Mouse (Mus musculus) layer of hippocampus, adult 18-20 months (tissue): Measurements from ENCODE around the gene Tox3. TPM values are rescaled to one million over a fixed set of nuclear protein-coding genes. Genes with fewer than 3 reads are reported as not detected.

Experiments
- DNase-seq, 2 experiments: peaks; one replicate each; pipeline ENCODE4 v3.0.0; 2022; ENCODE audit warnings: low spot score in 2 of 2
- total RNA-seq, 2 experiments: library from RNA; stranded (reverse); gene quantifications; 2 replicates each; pipeline ENCODE4 v1.2.3; 2021

The Tox3 gene
- total RNA-seq, 2 experiments from 2014 or later = 12.8 to 14.9 TPM

DNA sequence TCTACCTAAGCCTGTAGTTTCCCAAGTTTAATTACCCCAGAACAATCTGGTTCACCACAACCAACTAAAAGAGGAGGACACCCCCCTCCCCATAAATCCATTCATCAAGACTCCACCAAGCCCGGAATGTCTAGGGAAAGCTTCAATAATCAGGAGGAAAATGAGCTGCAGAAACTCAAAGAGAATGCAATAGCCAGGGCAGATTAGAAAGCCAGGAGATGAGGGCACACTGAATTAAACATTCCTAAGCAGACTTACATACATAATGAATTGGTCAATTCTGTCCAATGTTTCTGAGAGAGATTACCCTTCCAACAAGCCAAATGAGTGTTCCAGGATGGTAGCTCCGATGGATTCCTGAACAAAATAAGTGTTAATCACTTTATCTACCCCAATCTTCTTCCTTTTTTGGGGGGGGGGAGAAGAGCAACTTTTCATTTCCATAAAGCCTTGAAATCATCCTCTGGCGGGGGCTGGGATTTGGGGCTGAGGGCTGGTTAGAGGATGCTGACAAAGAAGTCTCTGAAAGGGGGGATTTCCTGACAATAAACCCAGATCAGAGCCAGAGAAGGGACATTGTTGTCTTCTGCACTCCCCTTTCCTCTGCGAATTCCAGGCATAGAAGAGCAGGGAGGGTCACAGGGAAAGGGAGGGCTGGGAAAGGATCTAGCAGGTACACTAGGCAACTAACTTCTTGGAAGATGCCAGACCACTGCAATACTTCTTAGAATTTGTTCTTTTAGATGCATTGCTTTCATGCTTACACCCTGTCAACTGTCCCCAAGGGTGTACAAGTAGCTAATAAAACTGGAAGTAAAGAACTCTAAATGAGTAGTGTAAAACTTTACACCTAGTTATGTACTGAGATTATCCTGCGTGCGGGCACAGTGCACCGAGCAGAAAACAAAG is 17.5 kb downstream of the Tox3 start:
- DNase-seq = no peak

DNA sequence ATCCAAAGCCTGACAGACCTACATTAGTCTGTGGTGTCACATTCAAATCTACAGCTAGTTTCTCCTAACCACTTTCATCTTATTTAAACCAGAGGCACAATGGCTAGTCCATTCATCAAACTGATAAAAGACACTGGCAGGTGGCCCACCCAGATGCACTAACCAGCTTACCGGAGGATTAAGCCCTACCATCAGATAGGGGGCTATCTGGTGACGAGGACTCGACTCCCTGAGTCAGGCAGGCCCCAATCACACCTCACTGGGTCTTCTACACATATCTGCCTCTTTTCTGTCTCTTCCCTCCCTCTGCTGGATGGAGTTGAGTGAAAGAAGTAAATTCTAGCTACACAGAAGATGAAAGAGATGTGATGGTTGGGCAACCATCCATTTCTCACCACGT is 24.3 kb downstream of the Tox3 start:
- DNase-seq = no peak

DNA sequence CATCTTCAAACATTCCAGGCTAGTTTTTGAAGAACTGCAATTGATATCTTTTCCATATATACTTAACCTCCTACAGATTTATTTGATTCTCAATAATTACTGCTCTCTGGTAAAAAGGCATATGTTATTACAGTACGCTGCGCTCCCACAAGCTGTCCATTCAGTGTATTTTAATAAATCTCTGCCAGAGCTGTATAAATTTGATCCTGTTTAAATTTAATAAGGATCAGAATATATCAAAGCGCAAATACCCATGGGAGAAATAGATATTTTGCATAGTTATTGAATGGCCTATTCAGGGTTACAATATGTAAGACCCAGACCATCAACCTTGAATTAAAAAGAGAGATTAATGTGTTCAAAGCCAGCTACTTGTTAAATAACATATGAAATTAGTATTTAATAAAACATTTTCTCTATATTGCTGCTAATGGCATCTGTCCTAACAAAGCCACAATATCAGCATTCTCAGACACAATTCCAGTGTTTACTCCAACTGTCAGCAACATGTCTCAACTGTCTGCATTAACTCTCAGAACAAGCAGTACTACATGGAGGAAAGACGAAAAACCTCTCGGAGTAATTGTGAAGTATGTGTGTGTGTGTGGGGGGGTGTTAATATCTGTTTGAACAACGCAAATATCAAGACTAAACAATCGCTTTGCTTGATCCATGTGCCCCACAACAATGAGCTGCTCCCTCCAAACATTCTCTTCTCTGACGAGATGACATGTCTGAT is 25.3 kb downstream of the Tox3 start:
- DNase-seq = peak in 1 of 2 experiments; percentile 27

DNA sequence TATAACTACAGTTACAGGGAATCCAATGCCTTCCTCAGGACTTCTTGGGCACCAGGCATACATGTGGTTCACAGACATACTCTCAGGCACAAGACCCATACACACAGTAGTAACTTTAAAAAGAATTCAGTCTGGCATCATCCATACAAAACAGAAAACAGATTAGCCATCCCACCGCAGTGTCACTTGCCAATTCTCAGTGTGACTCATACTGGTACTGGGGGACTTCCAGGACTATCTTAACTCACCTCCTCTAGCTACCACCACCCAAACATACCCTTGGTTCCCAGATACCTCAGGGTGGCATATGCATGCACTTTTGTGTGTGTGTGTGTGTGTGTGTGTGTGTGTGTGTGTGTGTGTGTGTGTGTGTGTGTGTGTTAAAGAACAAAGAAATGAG is 26.9 kb downstream of the Tox3 start:
- DNase-seq = peak in 1 of 2 experiments; percentile 24

DNA sequence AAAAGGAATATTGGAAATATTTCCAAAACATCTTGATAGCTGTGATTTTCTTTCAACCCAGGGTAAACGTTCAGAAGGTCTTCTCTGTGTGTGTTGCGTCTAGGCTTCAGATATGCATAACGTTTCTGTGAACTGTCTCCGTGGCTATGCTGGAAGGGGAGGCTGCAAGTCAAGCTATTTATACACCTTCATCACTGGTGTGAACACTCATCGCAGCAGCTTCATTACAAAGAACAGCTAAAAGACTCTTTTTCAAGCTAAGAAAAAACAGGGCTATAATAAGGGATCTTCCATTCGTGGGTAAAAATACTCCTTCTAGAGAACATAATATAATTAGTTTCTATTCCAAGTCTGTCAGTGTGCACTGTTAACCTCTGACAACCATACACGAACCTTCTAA is 33.8 kb downstream of the Tox3 start:
- DNase-seq = no peak

DNA sequence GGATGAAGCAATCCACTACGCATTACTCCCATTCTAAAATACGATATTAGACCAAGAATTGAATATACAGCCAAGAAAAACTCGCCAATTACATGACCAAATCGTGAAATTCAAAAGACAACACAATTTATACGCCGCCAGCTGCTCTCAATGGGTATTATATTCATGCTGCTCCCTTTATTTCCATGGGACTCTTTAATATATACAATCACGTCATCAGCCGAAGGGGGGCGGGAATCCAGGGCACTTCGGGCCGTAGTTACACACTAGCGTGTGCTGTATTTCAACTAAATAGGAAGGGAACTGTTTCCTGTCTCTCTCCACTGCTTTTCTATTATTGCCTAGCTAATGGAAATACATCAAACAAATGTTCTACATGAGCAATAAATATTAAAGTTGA is 45.2 kb downstream of the Tox3 start:
- no peak for DNase-seq

DNA sequence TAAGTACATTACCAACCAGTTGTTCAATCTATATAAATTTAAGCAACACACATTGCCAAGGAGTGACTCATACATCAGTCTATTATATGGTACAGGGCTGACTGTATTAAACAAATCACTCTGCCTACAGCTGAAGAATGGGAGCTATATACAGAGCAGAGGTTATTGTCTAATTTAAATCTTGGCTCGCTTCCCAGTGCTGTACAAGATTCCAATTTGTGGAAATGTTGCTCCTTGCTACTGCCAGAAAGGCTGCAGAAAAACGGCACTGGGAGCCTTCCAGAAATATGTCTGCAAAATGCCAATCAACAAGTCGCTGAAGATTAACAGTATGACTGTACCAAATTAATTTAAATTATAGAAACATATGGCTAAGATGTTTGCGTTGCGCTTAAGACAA is 45.9 kb downstream of the Tox3 start:
- DNase-seq = peak; percentile 22 to 57

DNA sequence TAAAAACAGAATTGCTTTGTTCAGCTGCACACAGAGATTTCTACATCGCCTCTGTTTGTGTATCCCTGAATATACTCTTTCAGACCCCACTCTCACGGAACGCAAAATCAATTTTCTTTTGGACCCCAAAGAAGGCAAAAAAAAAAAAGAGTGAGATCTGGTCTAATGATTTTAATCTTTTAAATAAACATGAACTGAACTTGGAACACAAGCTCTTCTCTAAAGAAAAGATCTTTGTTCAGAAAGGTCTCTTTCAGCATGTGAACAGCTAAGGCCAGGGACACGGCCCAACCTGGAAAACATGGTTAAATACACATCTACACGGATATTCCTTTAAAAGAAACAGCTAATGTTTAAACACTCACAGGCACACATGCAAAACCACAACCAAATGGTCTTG is 46.6 kb downstream of the Tox3 start:
- no peak for DNase-seq

DNA sequence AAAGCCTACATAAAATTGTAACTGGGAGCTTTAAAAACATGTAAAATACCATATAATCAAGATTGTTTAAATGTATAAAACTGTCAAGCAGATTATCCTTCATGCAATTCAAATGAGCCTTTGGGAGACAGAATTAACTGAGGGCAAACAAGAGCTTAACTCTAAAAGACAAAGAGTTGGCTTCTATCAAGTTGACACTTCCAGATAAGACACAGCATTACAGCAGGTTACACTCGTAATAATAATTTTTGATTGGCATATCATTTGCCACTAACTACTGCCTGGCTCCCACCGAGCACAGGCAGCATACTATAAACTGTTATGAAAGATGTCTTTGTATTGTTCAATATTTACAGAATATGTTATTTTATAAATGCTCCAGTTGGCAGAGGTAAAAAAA is 47.2 kb downstream of the Tox3 start:
- DNase-seq = no peak

DNA sequence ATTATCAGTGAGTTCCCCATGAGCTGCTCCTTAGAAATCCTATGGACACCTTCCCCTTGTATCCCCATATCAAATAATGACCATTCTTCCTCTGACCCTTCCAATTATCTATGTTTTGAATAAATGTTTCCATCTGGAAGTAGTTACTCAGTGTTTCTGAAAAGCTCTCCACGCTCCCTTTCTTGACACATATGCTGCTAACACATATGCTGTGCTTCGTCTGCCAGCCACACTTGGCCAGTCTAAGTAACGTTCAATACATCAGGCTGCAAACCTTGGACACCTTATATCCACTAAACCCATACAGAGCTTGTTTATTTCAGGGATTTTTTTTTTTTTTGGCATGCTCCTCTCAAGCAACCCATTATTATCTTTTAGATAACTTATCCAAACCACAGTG is 54.1 kb downstream of the Tox3 start:
- no peak for DNase-seq

DNA sequence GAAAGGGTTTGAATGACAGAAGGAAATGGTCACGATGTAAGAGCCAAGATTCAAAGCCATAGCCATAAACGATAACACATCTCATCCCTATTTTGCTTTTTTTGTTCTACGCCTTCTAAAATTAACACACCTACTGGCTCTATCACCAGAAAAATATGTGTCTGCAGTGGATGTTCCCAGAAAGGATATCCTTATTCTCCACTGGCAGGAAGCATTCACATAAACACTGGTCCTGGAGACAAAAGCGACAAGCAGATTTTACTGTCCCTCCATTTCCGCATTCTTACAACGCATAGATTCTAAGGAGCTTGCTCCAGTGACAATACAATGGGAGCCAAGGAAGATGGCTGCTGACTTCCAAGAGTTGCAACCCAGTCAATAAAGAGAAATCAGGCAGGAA is 57.3 kb downstream of the Tox3 start:
- DNase-seq = no peak

DNA sequence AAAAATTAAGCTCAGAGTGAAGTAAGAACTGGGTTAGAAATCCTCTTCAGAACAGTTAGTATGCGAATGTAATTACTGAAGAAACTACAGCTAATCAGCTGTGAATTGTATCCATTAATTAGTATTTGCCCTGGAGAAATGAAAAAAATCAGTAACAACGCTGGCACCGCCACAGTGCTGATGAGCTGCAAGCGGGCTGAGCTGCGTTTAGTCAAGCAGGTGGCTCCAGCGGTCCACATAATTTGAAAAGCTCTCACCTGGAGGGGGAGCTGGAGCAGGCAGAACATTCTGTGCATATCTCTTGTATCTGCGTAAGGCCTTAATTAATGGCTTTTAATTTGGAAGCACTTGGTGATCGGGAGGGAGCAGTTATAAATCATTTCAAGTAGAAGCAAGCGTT is 71.4 kb downstream of the Tox3 start:
- no peak for DNase-seq

DNA sequence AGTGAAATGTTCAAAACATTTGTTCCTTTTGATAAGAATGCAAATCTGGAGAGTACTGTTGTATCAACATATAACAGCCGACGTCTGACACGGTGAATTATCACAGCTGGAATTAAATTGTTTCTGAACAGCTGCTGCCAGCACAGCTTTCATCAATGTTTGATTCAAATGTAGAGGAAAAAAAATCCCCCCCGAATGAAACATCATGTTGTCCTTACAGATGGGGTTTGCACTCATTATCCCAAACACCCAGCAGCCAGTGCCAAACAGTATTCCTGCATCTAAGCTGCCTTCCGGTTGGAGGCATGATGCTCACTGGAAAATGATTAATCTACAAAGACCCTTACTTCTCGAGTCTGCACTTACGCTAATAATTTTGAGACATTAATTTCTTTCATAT is 75.0 kb downstream of the Tox3 start:
- DNase-seq = peak in 1 of 2 experiments; percentile 22

DNA sequence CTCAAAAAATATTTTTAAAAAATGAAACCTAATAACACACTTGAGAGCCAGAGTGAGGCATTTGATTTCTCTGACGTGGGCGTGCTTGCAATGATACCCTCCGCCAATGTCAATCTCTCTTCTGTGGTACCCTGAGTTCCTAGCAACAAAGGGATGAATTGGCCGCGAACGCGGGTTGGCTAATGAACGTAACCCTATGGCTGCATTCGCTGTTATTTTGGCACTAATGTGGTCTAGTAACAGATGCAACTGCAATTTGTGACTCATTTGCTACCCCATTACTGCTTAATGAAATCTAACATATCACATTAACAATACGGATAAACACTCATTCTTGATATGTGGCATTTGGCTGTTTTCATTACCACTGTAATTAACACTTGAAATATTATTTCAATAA is 76.2 kb downstream of the Tox3 start:
- DNase-seq = peak; percentile 45 to 79

DNA sequence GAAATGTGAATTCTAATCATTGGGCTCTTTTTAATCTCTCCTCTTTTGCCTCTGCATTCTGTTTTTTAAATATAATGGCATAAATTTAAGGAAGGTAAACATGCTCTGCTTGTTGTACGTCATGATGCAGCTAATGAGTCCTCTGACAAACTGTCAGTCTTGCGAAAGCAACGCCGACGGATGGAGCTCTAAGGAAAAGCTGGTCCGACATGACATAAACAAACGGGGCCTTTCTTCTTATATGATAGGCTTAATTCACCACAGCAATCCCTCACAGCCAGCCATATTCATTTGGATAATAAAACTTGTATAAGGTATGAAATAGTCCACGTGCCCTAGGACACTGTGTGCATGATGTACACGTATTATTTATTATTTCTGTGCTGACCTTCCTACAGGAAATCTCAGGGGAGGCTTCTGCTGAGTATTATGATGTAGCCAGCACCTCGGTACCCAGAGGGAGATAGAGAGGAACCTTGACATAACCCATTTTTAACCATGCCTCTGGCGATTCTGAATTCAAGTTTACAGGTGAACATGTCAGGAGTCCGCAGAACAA is 80.4 kb downstream of the Tox3 start:
- no peak for DNase-seq

DNA sequence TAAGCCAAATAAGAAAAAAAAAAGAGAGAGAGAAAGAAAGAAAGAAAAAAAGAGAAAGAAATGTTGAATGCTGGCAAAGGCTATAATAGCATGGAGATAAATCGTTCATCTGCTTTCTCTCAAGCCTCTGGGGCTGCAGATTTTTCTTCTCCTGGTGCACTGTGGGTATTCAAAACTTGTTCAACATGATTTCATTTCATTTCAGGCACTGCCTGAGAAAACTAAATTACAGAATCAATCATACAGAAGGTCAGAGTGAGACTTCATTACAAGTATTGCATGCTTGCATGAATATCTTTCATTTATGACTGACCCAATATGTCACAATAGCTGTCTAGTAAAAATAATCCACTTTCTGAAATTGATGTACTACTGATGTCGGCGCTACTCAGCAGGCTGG is 81.2 kb downstream of the Tox3 start:
- DNase-seq = no peak

DNA sequence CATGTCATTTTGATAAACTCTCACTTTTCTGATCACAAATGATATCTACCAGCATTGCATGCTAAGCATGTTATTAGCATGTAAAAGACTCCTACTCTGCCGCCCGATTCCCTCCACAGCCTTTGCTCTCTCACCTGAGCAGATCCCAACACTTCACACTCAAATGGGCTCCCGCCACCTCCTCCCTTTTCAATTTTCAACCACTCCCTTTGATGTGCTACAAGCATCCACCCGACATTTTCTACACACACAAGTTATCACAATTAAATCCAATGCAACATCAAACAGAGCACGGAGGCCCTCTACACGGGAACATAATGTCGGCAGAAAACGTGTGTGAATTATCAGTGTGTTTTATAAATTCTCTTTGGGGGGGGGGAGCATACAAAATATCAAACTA is 81.9 kb downstream of the Tox3 start:
- DNase-seq = no peak

DNA sequence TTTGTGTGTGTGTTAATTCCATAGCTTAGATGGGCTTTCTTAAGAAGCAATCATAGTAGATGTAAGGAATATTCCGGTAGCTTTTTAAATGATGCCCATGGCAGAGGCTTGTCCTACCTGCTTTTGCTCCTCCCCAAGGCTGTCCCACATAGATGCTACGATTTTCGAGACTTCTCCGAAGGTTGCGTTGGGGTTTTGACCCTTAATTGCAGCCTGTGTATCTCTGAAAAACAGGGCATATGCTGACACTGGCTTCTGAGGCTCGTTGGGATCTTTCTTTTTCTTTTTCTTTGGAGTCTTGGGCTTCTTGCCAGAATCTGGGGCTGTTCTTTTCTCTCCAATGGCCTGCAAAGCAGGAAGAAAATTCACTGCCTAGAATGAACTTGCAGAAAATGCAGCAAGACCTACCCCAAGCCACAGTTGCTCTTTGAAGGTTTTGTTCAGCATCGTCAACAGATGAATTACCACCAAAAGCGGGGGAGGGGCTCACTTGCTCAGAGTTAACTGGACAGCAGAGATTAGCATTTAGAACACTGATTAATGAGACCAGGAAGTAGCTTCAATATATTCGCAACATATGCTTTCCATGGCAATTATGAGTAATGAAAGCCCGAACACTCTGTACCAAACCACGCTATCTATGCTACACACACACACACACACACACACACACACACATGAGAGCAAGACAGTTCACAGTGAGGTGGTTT is 93.8 kb downstream of the Tox3 start:
- peak in 1 of 2 experiments; percentile 18 for DNase-seq

DNA sequence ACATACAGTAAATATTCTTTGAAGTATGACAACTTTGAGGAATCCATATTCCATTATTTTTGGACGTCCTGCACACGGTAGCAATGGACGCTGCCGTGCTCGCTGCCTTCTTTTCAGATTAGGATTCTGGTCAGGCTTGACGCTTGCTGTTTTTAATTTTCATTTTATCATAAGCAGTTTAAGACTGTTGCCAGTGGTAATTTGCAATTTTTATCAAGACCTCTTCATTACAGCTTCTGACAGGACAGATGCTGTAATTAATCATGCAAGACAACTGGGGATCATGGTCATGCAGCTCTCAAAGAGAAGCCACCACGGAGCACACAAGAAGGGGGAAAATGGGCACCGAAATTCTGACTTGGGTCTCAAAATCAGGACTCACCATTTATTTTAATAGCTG is 101.8 kb downstream of the Tox3 start:
- DNase-seq = no peak

DNA sequence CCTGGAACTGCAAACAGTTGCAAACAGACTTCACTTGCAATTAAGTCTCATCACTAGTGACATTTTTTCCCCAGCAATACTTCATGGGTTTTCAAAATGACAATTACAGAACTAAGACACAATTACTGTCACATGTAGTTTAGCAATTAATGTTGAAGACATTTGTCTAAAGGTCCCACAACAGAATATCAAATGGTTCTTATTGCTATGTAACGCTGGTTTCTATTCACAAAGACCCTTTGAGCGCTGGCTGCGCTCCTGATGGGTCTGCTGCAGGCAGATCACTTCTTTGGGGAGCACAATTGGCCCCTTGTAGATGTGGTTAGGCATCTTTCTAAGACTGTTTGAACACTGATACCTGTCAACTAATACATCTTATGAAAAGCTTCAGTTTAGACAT is 102.3 kb downstream of the Tox3 start:
- DNase-seq = no peak

DNA sequence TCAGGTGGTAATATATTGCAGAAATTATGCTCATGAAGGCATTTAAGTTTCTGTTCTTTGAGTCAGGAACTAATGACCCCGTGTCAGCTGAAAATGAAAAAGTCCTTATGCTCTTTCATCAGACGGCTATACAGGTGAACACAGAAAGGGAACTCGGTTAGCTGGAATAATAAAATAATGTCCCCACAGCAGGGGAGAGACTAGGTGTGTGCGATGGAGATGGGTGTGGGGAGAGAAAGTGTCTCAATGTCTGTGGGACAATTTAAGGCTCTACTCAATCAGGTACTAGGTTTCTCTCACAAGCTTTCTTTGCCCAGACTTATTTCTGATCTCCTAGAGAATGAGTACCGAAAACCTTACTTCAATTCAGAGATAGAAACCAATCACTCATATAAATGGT is 103.0 kb downstream of the Tox3 start:
- no peak for DNase-seq
